Mouse (Mus musculus) hindbrain, embryonic 11.5 days (tissue): Measurements from ENCODE around the gene Fbxw4. TPM values are rescaled to one million over a fixed set of nuclear protein-coding genes. Genes with fewer than 3 reads are reported as not detected.

ENCODE experiments used
- ATAC-seq: fragments of 200-750 bp; cut with Nextera tagmentation; 2 replicates; pipeline ENCODE4 v1.8.0; 2017; ENCODE audit warnings: mild to moderate bottlenecking, moderate TSS enrichment, moderate library complexity; ENCODE audit not compliant: low FRiP score
- DNase-seq: peaks from one replicate; pipeline ENCODE4 v3.0.0-alpha.2; 2015; ENCODE audit warnings: low spot score
- H3K27ac ChIP-seq: fragments of 300-500 bp; sonication (generic); 2 replicates; pipeline ENCODE4 v1.5.1; 2014; ENCODE audit warnings: mild to moderate bottlenecking, low read depth, low read length
- H3K27me3 ChIP-seq: fragments of 300-500 bp; sonication (generic); 2 replicates; pipeline ENCODE4 v1.6.1; 2014; ENCODE audit warnings: mild to moderate bottlenecking, low read length, moderate library complexity, mixed read lengths; ENCODE audit not compliant: control insufficient read depth, insufficient read depth
- H3K36me3 ChIP-seq: fragments of 300-500 bp; sonication (generic); 2 replicates; pipeline ENCODE4 v1.6.1; 2014; ENCODE audit warnings: mild to moderate bottlenecking, low read length, moderate library complexity, mixed read lengths; ENCODE audit not compliant: control insufficient read depth, insufficient read depth
- H3K4me1 ChIP-seq: fragments of 300-500 bp; sonication (generic); replicated peaks from 2 replicates; pipeline ENCODE4 v1.6.1; 2014; ENCODE audit warnings: low read length, mixed read lengths; ENCODE audit not compliant: control insufficient read depth, insufficient read depth
- H3K4me2 ChIP-seq: fragments of 300-500 bp; sonication (generic); replicated peaks from 2 replicates; pipeline ENCODE4 v1.6.1; 2014; ENCODE audit warnings: mild to moderate bottlenecking, low read depth, low read length
- H3K4me3 ChIP-seq: fragments of 300-500 bp; sonication (generic); 2 replicates; pipeline ENCODE4 v1.5.1; 2014; ENCODE audit warnings: low read depth, low read length
- H3K9ac ChIP-seq: fragments of 300-500 bp; sonication (generic); 2 replicates; pipeline ENCODE4 v1.6.1; 2014; ENCODE audit warnings: low read depth, low read length
- H3K9me3 ChIP-seq: fragments of 300-500 bp; sonication (generic); 2 replicates; pipeline ENCODE4 v1.6.1; 2016; ENCODE audit warnings: low read length; ENCODE audit not compliant: control insufficient read depth
- WGBS: fragments of 180-500 bp; shearing (Covaris S2); extraction: QIAGEN DNeasy Blood & Tissue Kit; methylation state at CpG from one replicate; pipeline ENCODE4 v1.1.7; 2014; 5-methylcytosine and 5-hydroxymethylcytosine counted together
- polyA plus RNA-seq: library from polyadenylated mRNA; unstranded; fragments of >200 nt; fragmentation: Nextera tagmentation; extraction: Ambion mirVana; gene quantifications from 2 replicates; pipeline ENCODE4 v1.2.1, GENCODE M21; 2014

Gene Fbxw4
- polyA plus RNA-seq, 1 experiment from 2014 or later, result 3.5 TPM

- H3K4me3 ChIP-seq, result no peak overlapping the region
- H3K36me3 ChIP-seq, result no peaks in the 10 kb centered on the region
- no peak overlapping the region for H3K9ac ChIP-seq
- H3K4me1 ChIP-seq, result no peaks in the 10 kb centered on the region
- WGBS, result 62% methylated on average over 6 of the region's 6 CpGs
- H3K9me3 ChIP-seq, result no peaks in the 10 kb centered on the region
- no peak overlapping the region for H3K4me2 ChIP-seq
- ATAC-seq (no peak), DNase-seq (no peak)
- H3K27ac ChIP-seq, result no peak overlapping the region
- H3K27me3 ChIP-seq, result no peaks in the 10 kb centered on the region
These were observed 31.5 kb downstream of the Fbxw4 start for GRCm38 (mm10) chr19:45628649-45629048.

- no peak for ATAC-seq
- H3K9ac ChIP-seq, result no peak overlapping the region
- 23% methylated on average over 3 of the region's 3 CpGs for WGBS
- DNase-seq, result no peak
- no peaks in the 10 kb centered on the region for H3K4me1 ChIP-seq
- no peaks in the 10 kb centered on the region for H3K36me3 ChIP-seq
- H3K27ac ChIP-seq, result no peak overlapping the region
- H3K9me3 ChIP-seq, result no peaks in the 10 kb centered on the region
- H3K4me2 ChIP-seq, result no peak overlapping the region
- H3K27me3 ChIP-seq, result no peaks in the 10 kb centered on the region; the same call in 1 of the 2 replicates
- no peak overlapping the region for H3K4me3 ChIP-seq
These were observed 33.1 kb downstream of the Fbxw4 start for GRCm38 (mm10) chr19:45627036-45627435.

- Histone ChIP-seq H3K4me1 (no peaks in the 10 kb centered on the region), H3K4me2 (no peak overlapping the region), H3K9ac (no peak overlapping the region), H3K27ac (no peak overlapping the region), H3K9me3 (no peaks in the 10 kb centered on the region), H3K36me3 (no peaks in the 10 kb centered on the region), H3K4me3 (no peak overlapping the region), H3K27me3 (peaks cover 2% of the 10 kb centered on the region)
- DNase-seq (no peak), ATAC-seq (no peak)
- 84% methylated on average over 4 of the region's 4 CpGs for WGBS
These were observed 36.4 kb downstream of the Fbxw4 start for GRCm38 (mm10) chr19:45623710-45624109.

- Histone ChIP-seq H3K4me2 (no peak overlapping the region), H3K4me1 (no peaks in the 10 kb centered on the region), H3K36me3 (no peaks in the 10 kb centered on the region), H3K27me3 (peaks cover 2% of the 10 kb centered on the region), H3K27ac (no peak overlapping the region), H3K9ac (no peak overlapping the region), H3K4me3 (no peak overlapping the region), H3K9me3 (no peaks in the 10 kb centered on the region)
- ATAC-seq (no peak), DNase-seq (no peak)
- WGBS, result 29% methylated on average over 5 of the region's 5 CpGs
These were observed 38.0 kb downstream of the Fbxw4 start for GRCm38 (mm10) chr19:45622144-45622543.

GRCm38 (mm10) chr19:45621061-45621460 is 39.1 kb downstream of the Fbxw4 start:
- Histone ChIP-seq H3K36me3 (no peaks in the 10 kb centered on the region), H3K27ac (no peak overlapping the region), H3K4me3 (no peak overlapping the region), H3K27me3 (peaks cover 2% of the 10 kb centered on the region), H3K4me2 (no peak overlapping the region), H3K9me3 (no peaks in the 10 kb centered on the region), H3K4me1 (peaks cover 4% of the 10 kb centered on the region), H3K9ac (no peak overlapping the region)
- ATAC-seq, result no peak
- WGBS, result 70% methylated on average over 7 of the region's 7 CpGs
- DNase-seq, result no peak

- no peaks in the 10 kb centered on the region for H3K9me3 ChIP-seq
- no peaks in the 10 kb centered on the region for H3K36me3 ChIP-seq
- no peak overlapping the region for H3K27ac ChIP-seq
- peaks cover 13% of the 10 kb centered on the region for H3K4me1 ChIP-seq
- peaks cover 2% of the 10 kb centered on the region for H3K27me3 ChIP-seq
- H3K4me3 ChIP-seq, result no peak overlapping the region
- ATAC-seq (no peak), DNase-seq (no peak)
- no peak overlapping the region for H3K9ac ChIP-seq
- no peak overlapping the region for H3K4me2 ChIP-seq
- 84% methylated on average over 14 of the region's 14 CpGs for WGBS
These were observed 40.2 kb downstream of the Fbxw4 start for GRCm38 (mm10) chr19:45619744-45620501.

- Histone ChIP-seq H3K9me3 (no peaks in the 10 kb centered on the region), H3K27me3 (peaks cover 2% of the 10 kb centered on the region), H3K4me3 (no peak overlapping the region), H3K9ac (no peak overlapping the region), H3K4me1 (peaks cover 13% of the 10 kb centered on the region), H3K36me3 (no peaks in the 10 kb centered on the region), H3K4me2 (no peak overlapping the region), H3K27ac (no peak overlapping the region)
- WGBS, result 93% methylated on average over 6 of the region's 6 CpGs
- DNase-seq (no peak), ATAC-seq (no peak)
These were observed 41.9 kb downstream of the Fbxw4 start for GRCm38 (mm10) chr19:45618184-45618583.

- no peaks in the 10 kb centered on the region for H3K9me3 ChIP-seq
- H3K4me2 ChIP-seq, result no peak overlapping the region
- no peak overlapping the region for H3K4me3 ChIP-seq
- peak; percentile 12 for DNase-seq
- no peak for ATAC-seq
- H3K36me3 ChIP-seq, result no peaks in the 10 kb centered on the region
- no peak overlapping the region for H3K9ac ChIP-seq
- H3K4me1 ChIP-seq, result peaks cover 13% of the 10 kb centered on the region
- H3K27ac ChIP-seq, result no peak overlapping the region
- WGBS, result 21% methylated on average over 7 of the region's 7 CpGs
- H3K27me3 ChIP-seq, result peaks cover 2% of the 10 kb centered on the region; the same call in 1 of the 2 replicates
These were observed 43.4 kb downstream of the Fbxw4 start for GRCm38 (mm10) chr19:45616735-45617134.

GRCm38 (mm10) chr19:45616214-45616518 is 43.9 kb downstream of the Fbxw4 start:
- no peaks in the 10 kb centered on the region for H3K9me3 ChIP-seq
- ATAC-seq (no peak), DNase-seq (no peak)
- H3K4me3 ChIP-seq, result no peak overlapping the region
- H3K4me2 ChIP-seq, result no peak overlapping the region
- no peak overlapping the region for H3K27ac ChIP-seq
- H3K27me3 ChIP-seq, result peaks cover 2% of the 10 kb centered on the region; the same call in 1 of the 2 replicates
- 28% methylated on average over 4 of the region's 4 CpGs for WGBS
- H3K4me1 ChIP-seq, result peaks cover 13% of the 10 kb centered on the region
- no peaks in the 10 kb centered on the region for H3K36me3 ChIP-seq
- H3K9ac ChIP-seq, result no peak overlapping the region; the same call in 1 of the 2 replicates
